Mouse (Mus musculus) yolk sac, embryonic 10.5 days (tissue): ENCODE measurements around the gene Akr1c20.

Experiments
- DNase-seq: peaks from one replicate; pipeline ENCODE4 v3.0.0-alpha.2; 2017; ENCODE audit warnings: low spot score

Akr1c20 gene

GRCm38 (mm10) chr13:4523201-4523838 lies at the start of gene Akr1c20:
Gene Akr1c20, minus strand, starts transcription at chr13:4523345.
- no peak for DNase-seq

- no peak for DNase-seq
These were observed 42.9 kb upstream of the Akr1c20 start for GRCm38 (mm10) chr13:4565996-4566395.

- DNase-seq: no peak
These were observed 37.4 kb upstream of the Akr1c20 start for GRCm38 (mm10) chr13:4560500-4560899.

GRCm38 (mm10) chr13:4559143-4559542 lies 36.0 kb upstream of the Akr1c20 start:
- DNase-seq: no peak

GRCm38 (mm10) chr13:4514811-4515210 lies 8.3 kb downstream of the Akr1c20 start:
- no peak for DNase-seq

- no peak for DNase-seq
These were observed 55.2 kb downstream of the Akr1c20 start for GRCm38 (mm10) chr13:4467896-4468295.

GRCm38 (mm10) chr13:4465641-4466040 lies 57.5 kb downstream of the Akr1c20 start:
- DNase-seq: no peak
